Mouse (Mus musculus): ENCODE measurements around the gene Zfp335. TPM values are rescaled to one million over a fixed set of nuclear protein-coding genes. Genes with fewer than 3 reads are reported as not detected.

The Zfp335 gene
- total and polyA plus RNA-seq, 3 experiments, result 5.2 to 16.5 (median 12.0) TPM

DNA sequence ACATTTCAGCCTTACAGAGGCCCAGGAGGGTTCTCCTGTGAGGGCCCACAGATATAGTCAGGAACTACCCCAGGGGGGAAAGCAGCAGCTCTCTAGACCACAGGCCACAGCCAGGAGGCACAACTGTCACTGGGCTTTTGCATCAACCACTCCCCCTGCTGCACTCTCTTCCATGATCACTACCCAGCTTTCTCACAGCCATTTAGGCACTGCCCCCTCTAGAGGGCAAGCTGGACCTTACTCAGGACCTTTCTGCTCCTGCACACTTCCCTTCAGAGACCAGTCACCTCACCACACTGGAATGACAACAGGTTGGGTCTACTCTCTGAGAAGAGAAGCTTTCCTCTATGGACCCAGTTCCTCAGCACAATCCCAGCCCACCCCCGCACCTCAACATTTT lies 2.0 kb downstream of the Zfp335 start:
- Histone ChIP-seq H3K79me2 (replicated peaks; ENCODE audit: control insufficient read depth, extremely low read depth, insufficient read depth, poor library complexity, severe bottlenecking) (peaks cover 10% of the 10 kb centered on the region), H3K9ac (ENCODE audit: insufficient read depth, low read depth) (peak overlapping the region; percentile 90; the same call in 1 of the 2 replicates), H3K4me1 (ENCODE audit: control insufficient read depth in 1 of 2, insufficient read depth in 2 of 2) (peaks cover 12 to 31% of the 10 kb centered on the region in 2 experiments), H3K36me3 (replicated peaks in 1 of 2; ENCODE audit: control insufficient read depth in 1 of 2, insufficient read depth in 1 of 2, low read length in 1 of 2) (peaks cover 38 to 49% of the 10 kb centered on the region in 2 experiments), H3K27ac (ENCODE audit: insufficient read depth, low read depth) (no peak overlapping the region), H3K4me2 (ENCODE audit: insufficient read depth, low read depth, poor library complexity, severe bottlenecking) (peak overlapping the region; percentile 65), H3K9me3 (replicated peaks; ENCODE audit: low read length) (peaks cover 21% of the 10 kb centered on the region), H3K4me3 (replicated peaks in 1 of 3; ENCODE audit: low read depth in 2 of 3, low read length in 2 of 3, poor library complexity in 1 of 3) (peak overlapping the region in 1 of 3 experiments; percentile 87), H3K27me3 (replicated peaks) (no peaks in the 10 kb centered on the region)
- in situ Hi-C loops (cut with MboI; ENCODE audit: low pct_ligation_motif_present, low pct_unique_long_range_greater_than_20kb, low sequenced_read_pairs) (no loop called here), dilution Hi-C loops (cut with MboI; ENCODE audit: extremely low pct_ligation_motif_present, extremely low pct_unique_long_range_greater_than_20kb, low sequenced_read_pairs) (no loop called here)
- DNase-seq (ENCODE audit: extremely low read depth), result peak; percentile 63
- TF ChIP-seq NRF1 (IDR thresholded peaks at IDR 0.05; ENCODE audit: low read depth, low read length) (no peak), ZC3H11A (IDR thresholded peaks at IDR 0.05; ENCODE audit: low read depth, low read length) (no peak), MEF2A (IDR thresholded peaks at IDR 0.05; ENCODE audit: borderline replicate concordance, low read depth, low read length) (0 out of 2 replicates have a peak, but pooled peaks have one; percentile 24), CTCF (conservative IDR thresholded peaks at IDR 0.05 in 1 of 2, IDR thresholded peaks at IDR 0.05 in 1 of 2; ENCODE audit: low read depth in 2 of 2, low read length in 2 of 2) (peak in 1 of 2 experiments; percentile 71; a peak in 2 of 4 replicates), USF1 (IDR thresholded peaks at IDR 0.05; ENCODE audit: low read depth, low read length) (no peak), RAD21 (IDR thresholded peaks at IDR 0.05; ENCODE audit: low read depth, low read length) (peak; percentile 18), SMC3 (IDR thresholded peaks at IDR 0.05; ENCODE audit: low read depth, low read length) (peak; percentile 1; the same call in 1 of the 2 replicates)

DNA sequence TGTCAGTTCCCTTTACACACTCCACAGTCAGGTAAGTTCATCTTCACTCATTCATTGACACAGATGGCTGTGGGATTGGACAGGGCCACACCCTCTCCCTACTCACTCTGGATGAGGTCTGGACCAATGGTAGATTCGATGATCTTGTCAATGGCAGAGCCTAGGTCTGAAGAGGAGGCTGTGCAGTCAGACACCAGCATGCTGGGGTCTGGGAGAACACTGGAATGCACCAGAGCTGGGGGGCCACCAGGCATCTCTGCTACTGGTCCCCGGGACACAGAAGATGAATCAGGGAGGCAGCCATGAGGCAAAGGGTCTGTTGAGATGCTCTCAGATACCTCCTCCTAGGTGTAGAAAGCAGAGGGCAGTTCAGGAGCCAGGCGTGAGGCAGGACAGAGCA lies 2.5 kb downstream of the Zfp335 start:
- Histone ChIP-seq H3K4me2 (ENCODE audit: insufficient read depth, low read depth, poor library complexity, severe bottlenecking) (no peak overlapping the region), H3K27me3 (replicated peaks) (no peaks in the 10 kb centered on the region), H3K79me2 (replicated peaks; ENCODE audit: control insufficient read depth, extremely low read depth, insufficient read depth, poor library complexity, severe bottlenecking) (peaks cover 10% of the 10 kb centered on the region), H3K36me3 (replicated peaks in 1 of 2; ENCODE audit: control insufficient read depth in 1 of 2, insufficient read depth in 1 of 2, low read length in 1 of 2) (peaks cover 43 to 54% of the 10 kb centered on the region in 2 experiments), H3K4me3 (replicated peaks in 1 of 3; ENCODE audit: low read depth in 2 of 3, low read length in 2 of 3, poor library complexity in 1 of 3) (no peak overlapping the region), H3K4me1 (ENCODE audit: control insufficient read depth in 1 of 2, insufficient read depth in 2 of 2) (peaks cover 12 to 27% of the 10 kb centered on the region in 2 experiments), H3K9ac (ENCODE audit: insufficient read depth, low read depth) (no peak overlapping the region), H3K27ac (ENCODE audit: insufficient read depth, low read depth) (no peak overlapping the region), H3K9me3 (replicated peaks; ENCODE audit: low read length) (peaks cover 21% of the 10 kb centered on the region)
- no peak for TF ChIP-seq JUND (conservative IDR thresholded peaks at IDR 0.05; ENCODE audit: low read depth, low read length)
- no peak for TF ChIP-seq CHD1 (IDR thresholded peaks at IDR 0.05; ENCODE audit: low read depth, low read length)
- TF ChIP-seq NRF1 (IDR thresholded peaks at IDR 0.05; ENCODE audit: low read depth, low read length), result no peak
- TF ChIP-seq MEF2A (IDR thresholded peaks at IDR 0.05; ENCODE audit: borderline replicate concordance, low read depth, low read length), result no peak
- TF ChIP-seq ZMIZ1 (IDR thresholded peaks at IDR 0.05; ENCODE audit: low read depth, low read length), result no peak
- no peak for TF ChIP-seq MAFK (IDR thresholded peaks at IDR 0.05; ENCODE audit: insufficient replicate concordance, low read length)
- no peak for TF ChIP-seq SIN3A (IDR thresholded peaks at IDR 0.05; ENCODE audit: low read length)
- TF ChIP-seq USF1 (IDR thresholded peaks at IDR 0.05; ENCODE audit: low read depth, low read length), result no peak
- TF ChIP-seq SMC3 (IDR thresholded peaks at IDR 0.05; ENCODE audit: low read depth, low read length), result no peak
- no peak for TF ChIP-seq BHLHE40 (IDR thresholded peaks at IDR 0.05; ENCODE audit: low read depth, low read length)
- no peak for TF ChIP-seq ETS1 (conservative IDR thresholded peaks at IDR 0.05; ENCODE audit: low read depth, low read length)
- TF ChIP-seq CTCF (conservative IDR thresholded peaks at IDR 0.05 in 1 of 2, IDR thresholded peaks at IDR 0.05 in 1 of 2; ENCODE audit: low read depth in 2 of 2, low read length in 2 of 2), result no peak
- no peak for TF ChIP-seq JUN (IDR thresholded peaks at IDR 0.05; ENCODE audit: insufficient read depth, low read depth, low read length)
- TF ChIP-seq UBTF (IDR thresholded peaks at IDR 0.05; ENCODE audit: low read depth, low read length), result no peak
- no peak for TF ChIP-seq MAZ (IDR thresholded peaks at IDR 0.05; ENCODE audit: low read depth, low read length)
- in situ Hi-C loops (cut with MboI; ENCODE audit: low pct_ligation_motif_present, low pct_unique_long_range_greater_than_20kb, low sequenced_read_pairs) (no loop called here), dilution Hi-C loops (cut with MboI; ENCODE audit: extremely low pct_ligation_motif_present, extremely low pct_unique_long_range_greater_than_20kb, low sequenced_read_pairs) (no loop called here)
- no peak for DNase-seq (ENCODE audit: extremely low read depth)
